Mouse (Mus musculus): Measurements from ENCODE around the gene Fbxl14.

DNA sequence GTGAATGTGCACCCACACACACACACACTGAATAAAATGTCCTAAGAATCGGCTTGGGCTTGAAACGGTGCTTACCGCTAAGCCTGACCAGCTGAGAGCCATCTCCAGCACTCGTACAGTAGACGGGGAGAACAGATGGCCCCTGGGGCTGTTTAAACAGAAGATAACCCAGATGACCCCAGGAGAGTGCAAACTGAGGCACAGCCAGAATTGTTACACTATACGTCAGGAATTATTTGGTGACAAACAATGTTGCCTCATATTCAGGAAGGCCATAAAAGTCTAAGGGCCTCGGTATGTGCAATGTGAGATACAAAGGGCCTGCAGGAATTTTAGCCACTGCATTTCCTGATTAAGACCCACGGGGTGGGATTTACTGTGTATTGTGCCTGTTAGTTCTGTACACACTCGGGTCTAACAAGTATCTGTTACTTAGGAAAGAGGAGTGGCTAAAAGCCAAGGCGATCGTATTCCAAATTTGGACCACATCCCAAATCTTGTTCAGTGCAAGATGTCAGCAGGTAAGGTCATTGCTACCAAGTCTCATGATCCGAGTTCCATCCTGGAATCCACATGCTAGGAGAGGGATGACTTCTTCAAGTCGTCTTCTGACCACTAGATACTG lies 1.7 kb upstream of the Fbxl14 start:
- TF ChIP-seq CTCF (IDR thresholded peaks at IDR 0.05; ENCODE audit: low read depth) (no peak), EP300 (IDR thresholded peaks at IDR 0.05; ENCODE audit: low read depth) (no peak)
